Mouse (Mus musculus) liver, embryonic 14.5 days (tissue): Measurements from ENCODE around the gene Xrcc3.

ENCODE experiments used
- CTCF ChIP-seq: IDR thresholded peaks from 2 replicates; pipeline ENCODE4 v1.5.1; 2016; ENCODE audit warnings: antibody characterized with exemption, low read depth, control low read depth
- EP300 ChIP-seq: IDR thresholded peaks from 2 replicates; pipeline ENCODE4 v1.6.1; 2016; ENCODE audit warnings: antibody characterized with exemption, low read depth

DNA sequence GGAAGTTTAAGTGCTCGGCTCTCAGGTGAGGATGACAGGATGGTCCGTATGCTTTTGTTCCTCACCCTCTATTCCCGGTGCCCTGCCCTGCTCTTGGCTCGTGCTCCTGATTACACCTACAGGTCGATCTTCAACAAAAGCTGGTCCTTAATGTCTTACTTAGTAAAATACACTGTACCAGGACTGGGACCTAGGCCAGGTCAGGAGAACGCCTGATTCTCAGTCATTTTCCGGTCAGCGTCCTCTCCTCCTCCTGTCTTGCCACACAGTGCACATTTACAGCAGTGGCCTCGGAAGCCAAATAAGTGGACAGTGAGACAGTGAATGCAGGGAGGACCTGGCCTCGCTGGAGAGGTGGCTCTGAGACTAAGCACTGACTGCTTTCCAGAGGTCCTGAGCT, 43.0 kb downstream of the Xrcc3 start:
- TF ChIP-seq CTCF = no peak; the same call in 1 of the 2 replicates
- no peak for TF ChIP-seq EP300
